Mouse (Mus musculus) E14TG2a.4 (cell line): ENCODE data around the gene H2-Ke6.

Experiments
- CTCF ChIP-seq: conservative IDR thresholded peaks from 2 replicates; pipeline ENCODE4 v1.5.1; 2014; ENCODE audit warnings: low read length
- POU5F1 ChIP-seq: IDR thresholded peaks from 2 replicates; pipeline ENCODE4 v1.6.1; 2014; ENCODE audit warnings: low read length, borderline replicate concordance

GRCm38 (mm10) chr17:34024861-34025755 lies 2.8 kb downstream of the H2-Ke6 start:
- TF ChIP-seq CTCF = no peak
- TF ChIP-seq POU5F1 = no peak
